Mouse (Mus musculus): Measurements from ENCODE around the gene Usp6nl.

Gene Usp6nl

DNA sequence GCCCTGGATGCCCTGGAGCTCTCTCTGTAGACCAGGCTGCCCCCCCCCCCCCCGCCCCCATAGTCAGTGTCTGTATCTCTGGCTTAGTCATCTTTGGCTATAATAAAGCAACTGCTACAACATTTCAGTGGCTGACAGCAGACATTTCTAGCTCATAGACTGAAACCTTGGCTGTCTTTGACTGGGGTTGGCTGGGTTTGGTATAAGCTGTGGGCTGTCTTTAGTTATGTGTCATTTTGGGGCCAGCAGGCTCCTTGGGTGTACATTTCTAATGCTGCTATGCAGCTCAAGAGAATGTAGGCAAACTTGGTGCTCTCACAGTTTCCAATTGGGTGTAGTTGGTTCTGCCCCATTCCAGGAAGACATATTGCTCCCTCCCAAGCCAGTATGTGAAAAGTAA is 11.1 kb downstream of the Usp6nl start:
- no peak for DNase-seq (ENCODE audit: low spot score in 2 of 2)

DNA sequence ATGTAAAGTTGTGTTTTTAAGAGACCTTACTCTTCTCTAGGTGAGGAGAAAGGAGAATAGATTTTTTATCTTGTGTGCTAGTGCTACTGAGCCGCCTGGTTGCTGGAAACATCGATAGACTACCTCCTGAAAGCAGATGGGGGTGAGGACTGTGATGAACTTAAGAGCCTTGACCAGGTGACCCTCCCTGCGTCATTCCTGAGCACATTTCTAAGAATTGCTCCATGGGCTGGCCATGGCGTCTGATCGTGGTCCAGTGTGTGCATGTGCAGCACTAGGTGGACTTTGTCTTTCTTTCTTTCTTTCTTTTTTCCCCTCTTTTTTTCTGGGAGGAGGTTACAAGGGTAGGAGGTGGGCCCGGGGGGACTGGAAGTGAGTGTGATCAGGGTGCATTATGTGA is 11.5 kb downstream of the Usp6nl start:
- DNase-seq (ENCODE audit: low spot score in 2 of 2), result no peak

DNA sequence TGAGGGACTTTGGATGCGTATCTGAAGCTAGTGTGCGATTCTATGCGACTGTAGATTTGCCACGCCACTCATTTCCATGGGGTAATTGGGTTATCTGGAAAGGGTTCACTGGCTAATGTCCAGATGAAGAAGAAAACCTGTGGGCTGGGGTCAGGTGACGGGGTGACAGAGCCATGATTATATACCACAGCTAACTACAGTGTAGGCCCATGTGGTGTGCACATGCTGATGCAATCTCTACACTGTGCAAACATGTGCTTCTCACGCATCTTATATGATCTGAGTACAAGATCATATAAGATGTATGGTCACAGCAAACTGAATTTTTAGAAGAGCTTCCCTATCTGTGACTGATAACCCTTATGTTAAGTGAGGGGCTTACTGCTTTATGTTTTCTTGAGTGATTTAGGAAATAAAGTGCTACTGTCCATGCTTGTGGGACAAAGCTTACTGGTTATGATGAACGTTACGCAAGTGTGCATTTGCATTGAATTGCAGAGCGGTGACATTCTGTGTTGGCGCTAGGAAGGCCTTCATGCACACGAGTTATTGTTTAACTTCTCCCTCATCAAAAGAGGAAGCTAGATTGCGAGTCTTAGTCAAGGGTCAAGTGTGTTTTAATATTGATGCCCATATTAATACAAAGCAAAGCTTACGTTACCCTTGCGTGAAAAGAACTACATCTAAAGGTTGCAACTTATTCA is 12.7 kb downstream of the Usp6nl start:
- DNase-seq (ENCODE audit: low spot score in 2 of 2), result no peak

DNA sequence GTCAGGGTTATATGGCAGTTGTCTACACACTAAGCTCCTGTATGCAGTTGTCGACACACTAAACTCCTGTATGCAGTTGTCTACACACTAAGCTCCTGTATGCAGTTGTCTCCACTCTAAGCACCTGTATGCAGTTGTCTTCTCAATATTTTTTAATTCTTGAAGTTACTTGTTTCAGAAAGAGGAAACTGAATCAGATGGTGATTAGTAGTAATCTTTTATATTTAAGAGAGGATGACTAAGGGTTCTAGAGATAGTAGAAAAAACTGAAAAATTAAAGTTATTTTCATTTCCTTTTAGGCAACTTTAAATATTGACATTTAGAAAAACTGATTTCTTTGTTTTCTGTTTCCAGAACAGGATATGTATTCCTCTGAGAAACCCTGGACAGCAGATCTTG is 13.5 kb downstream of the Usp6nl start:
- DNase-seq (ENCODE audit: low spot score in 2 of 2), result no peak

DNA sequence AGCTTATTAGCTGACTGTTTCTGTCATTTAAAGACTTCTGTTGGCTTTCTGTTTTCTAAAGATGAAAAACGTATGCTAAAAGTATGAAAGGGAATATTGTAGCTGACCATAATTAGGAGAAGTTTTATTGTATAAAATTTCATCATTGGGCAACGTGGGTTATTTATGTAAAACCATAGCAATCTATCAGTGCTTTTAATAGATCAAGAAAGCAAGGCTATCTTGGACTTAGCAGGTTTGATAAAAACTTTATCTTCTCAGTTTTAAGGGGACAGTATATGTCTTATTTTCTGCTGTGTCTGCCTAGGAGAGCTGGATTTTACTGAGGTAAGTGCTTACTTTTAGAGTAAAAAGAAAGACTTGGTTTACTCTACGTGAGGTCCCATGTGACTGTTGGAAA is 14.2 kb downstream of the Usp6nl start:
- no peak for DNase-seq (ENCODE audit: low spot score in 2 of 2)

DNA sequence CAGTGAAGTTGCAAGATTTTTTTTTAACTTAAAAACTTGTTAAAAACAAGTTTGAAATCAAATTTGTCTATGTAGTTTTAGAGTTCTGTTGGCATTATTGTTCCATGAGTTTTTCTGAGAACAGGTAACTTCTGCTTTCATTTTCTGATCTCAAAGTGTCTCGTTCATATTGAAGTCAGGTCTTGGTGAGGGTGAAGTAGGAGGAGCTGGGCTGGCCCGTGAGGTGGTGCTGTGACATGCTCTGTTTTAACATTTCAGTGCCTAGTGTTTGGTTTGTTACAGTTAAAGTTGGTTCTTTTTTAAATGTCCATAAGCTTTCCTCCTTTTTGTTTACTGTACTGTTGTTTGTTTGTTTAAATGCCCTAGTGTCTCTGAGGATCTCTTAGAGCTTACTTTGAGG is 15.0 kb downstream of the Usp6nl start:
- DNase-seq (ENCODE audit: low spot score in 2 of 2), result no peak

DNA sequence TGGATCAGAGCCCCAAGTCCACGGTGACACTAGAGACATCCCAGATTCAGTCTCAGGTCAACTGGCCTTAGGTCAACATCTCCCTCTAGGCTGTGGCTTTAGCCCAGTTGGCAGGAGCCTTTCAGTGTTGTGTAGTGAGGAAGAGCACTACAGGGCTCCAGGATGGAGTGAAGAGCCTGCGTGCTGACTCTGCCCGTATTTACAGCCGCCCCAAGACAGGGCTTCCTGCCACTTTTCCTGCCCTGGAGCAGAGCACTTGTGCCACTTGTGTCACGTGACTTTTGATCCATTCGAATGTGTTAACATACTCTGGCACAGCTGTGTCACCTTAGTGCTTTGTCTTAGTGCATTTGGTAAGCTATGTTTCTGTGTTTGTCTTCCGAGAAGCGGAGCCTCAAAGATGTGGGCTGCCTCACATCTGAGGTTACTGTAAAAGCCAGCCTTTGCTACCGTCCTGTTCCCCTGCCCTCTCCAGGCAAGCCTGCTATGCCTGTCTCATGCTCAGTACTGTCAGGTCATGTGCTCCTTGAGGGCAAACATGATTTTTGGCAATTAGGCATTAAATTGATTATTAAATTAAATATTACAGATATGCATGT is 15.7 kb downstream of the Usp6nl start:
- DNase-seq (ENCODE audit: low spot score in 2 of 2), result peak; percentile 13 to 18

DNA sequence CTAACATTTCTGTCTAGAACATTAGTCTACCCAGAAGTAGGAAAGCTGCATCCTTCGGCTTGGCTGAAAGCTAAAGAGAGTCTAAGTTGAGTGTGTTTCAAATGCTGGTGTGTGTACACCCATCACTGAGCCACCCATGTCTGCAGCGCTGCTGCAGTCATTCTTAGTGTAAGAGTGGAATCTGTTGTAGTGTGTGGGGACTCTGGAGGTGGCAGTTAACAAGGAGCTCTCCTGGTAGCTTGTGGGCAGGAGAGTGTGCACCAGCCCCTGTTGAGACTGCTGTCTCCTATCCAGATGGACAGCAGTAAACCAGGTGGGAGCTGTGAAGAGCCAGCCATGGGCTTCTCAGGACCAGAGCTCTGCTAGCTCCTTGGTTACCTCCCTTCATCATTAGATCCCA is 18.0 kb downstream of the Usp6nl start:
- no peak for DNase-seq (ENCODE audit: low spot score in 2 of 2)

DNA sequence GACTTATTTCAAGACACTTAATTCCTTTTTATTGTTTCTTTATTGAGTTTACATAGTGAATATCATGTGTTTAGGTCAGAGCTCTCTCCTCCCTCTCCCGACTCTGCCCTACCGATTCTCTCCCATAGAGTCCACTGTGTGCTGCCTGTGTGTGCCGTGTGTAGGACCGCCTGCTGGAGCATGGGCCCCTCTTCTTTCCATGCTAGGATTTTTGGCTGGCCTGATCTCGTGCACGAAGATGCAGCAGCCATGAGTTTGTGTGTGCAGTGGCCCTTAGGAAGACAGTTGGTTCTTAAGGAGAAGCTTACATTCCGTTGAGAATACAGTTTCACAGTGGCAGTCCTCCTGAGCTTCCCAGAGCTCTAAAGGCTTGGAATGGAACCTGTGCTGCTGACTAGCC is 19.0 kb downstream of the Usp6nl start:
- no peak for DNase-seq (ENCODE audit: low spot score in 2 of 2)

DNA sequence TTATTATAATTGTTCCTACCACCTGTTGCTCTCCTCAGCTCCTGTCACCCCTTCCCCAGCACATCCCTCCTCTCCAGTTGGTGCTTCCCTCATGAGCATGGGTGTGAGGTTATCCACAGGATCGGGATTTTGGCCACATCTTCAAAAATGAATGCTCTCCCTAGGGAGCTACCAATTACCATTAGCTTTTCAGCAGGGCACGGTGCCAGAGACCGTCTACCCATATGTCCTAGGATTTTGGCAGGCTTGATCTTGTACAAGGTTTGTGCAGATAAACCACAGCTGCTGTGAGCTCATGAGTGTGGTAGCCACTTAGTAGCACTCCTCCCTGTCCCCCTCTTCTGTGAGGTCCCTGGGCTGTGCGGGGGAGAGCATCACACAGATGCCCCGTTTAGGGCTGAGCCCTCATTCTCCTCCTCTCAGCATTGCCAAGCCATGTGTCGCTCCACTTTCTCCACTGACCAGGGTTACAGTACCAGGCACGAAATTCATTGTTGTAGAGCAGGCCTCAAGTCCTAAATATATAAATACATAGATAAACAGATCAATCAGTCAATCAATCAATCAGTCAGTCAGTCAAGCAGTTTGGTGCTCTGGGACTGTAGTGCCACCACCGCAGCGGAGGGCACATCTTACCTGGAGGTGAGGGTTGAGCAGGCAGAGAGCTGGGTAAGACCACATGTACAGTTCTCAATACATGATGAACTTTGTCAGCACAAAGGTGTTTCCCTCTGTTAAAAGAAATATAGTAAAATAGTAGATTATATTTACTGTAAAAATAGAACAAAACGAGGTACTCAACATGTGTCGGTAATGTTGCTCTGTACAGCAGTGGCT is 27.0 kb downstream of the Usp6nl start:
- DNase-seq (ENCODE audit: low spot score in 2 of 2), result no peak

DNA sequence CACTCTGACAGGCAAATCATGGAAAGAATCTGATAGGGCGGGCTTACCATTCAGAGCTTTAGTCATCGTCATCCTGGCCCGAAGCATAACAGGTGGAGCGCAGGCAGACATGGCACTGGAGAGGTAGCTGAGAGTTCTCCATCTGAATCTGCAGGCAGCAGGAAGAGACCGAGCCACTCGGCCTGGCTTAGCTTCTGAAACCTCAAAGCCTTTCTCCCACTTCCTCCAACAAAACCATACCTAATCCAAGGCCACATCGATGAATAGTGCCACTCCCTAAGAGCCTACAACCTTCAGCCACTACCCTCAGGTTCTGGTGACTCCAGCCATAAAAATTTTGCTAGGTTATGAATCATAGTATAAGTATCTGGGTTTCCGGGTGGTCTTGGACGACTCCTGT is 27.7 kb downstream of the Usp6nl start:
- DNase-seq (ENCODE audit: low spot score in 2 of 2), result no peak

DNA sequence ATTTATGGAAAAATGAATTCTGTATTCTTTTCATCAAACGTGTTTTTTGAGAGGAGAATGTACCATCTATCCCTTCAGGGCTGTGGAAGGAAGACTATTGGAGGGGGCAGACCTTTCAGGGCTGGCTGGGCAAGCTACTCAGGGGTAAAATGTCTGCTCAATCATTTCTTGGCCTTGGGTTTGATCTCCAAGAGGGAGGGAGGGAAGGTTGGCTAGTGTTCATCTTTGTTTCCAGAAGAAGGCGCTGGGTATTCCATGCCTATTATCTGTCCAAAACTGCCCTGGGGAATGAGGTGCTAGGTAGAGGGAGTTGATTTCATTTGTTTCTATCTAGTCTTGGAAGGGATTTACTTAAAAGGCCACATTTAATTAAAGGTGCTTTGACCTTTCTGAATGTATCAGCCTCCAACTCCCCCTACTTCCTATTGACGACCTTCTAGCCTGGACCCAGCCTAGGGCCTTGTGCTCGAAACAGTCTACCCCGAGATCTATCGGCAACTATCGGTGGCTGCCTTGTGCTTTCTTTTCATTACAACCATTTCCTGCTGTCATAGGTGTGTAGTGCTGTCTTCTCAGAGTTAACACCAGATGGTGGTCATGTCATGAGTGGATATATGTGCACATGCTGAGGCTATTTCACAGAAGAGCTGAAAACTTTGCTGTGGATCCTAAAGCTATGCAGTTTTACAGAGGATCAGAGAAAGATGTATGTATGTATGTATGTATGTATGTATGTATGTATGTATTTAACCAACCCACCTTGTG is 28.6 kb downstream of the Usp6nl start:
- DNase-seq (ENCODE audit: low spot score in 2 of 2), result no peak

DNA sequence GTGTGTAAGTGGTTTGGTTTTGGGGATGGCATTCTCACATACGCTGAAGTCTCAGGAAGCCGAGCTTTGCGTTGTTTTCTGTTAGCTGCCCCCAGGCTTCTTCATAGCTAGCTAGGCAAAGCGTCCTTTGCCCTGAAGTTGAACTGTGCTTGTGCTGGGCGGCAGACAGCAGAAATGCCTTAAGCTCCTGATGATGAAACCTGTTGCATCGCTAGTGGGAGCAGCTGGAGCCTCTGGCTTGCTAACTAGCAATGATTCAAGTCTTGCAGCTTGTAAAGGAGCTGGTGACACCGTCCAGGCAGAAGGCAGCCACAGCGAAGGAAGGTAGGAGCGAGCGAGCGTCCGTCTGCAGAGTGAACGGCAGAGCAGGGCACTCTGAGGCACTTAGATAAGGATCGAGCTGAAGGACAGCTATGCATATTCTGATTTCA is 30.1 kb downstream of the Usp6nl start:
- DNase-seq (ENCODE audit: low spot score in 2 of 2), result no peak

DNA sequence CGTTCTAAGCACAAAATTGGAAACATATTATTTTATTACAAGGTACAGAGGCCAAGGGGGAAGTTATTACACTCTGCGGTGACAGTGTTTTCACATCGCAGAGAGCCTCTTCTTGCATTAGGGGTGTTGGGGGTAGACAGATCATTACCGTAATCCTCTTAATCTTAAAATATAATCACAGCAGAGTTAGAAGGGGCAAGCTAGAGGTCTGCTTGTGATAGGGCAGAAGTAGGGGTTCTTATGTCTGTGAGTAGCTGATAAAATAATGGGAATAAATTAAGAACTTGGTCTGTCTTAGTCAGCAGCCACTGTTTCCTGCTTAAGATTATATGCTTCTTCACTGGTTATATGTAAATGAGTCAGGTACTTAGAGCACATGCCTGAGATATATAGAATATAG is 30.6 kb downstream of the Usp6nl start:
- no peak for DNase-seq (ENCODE audit: low spot score in 2 of 2)

DNA sequence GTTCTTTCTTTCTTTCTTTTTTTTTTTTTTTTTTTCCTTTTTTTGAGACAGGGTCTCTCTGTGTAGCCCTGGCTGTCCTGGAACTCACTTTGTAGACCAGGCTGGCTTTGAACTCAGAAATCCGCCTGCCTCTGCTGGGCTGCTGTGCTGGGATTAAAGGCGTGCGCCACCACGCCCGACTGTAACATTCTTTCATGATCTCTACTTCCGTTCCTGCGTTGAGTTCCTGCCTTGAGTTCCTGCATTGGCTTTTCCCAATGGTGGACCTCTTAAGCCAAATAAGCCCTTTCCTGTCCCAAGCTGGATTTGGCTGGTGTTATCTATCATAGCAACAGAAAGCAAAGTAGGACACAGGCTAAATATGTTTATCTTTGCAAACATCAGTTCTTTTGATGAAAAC is 34.8 kb downstream of the Usp6nl start:
- DNase-seq (ENCODE audit: low spot score in 2 of 2), result no peak

DNA sequence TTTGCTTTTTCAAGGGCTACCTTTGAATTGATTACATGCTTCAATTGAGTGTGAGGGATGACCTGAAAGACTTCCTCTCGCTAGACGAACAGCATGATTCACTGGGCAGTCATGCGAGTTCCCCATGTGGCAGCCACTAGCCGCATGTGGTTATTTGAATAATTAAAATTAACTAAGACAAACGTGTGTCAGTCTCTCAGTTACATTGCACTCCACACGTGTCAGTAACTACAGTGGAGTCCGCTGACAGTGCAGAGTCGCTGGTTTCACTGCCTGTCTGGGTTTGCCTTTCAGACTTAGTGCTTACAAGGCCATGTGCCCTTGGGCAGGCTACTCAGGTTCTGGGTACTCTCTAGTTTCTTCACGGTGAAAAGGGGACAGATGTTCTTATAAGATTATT is 37.2 kb downstream of the Usp6nl start:
- DNase-seq (ENCODE audit: low spot score in 2 of 2), result no peak

DNA sequence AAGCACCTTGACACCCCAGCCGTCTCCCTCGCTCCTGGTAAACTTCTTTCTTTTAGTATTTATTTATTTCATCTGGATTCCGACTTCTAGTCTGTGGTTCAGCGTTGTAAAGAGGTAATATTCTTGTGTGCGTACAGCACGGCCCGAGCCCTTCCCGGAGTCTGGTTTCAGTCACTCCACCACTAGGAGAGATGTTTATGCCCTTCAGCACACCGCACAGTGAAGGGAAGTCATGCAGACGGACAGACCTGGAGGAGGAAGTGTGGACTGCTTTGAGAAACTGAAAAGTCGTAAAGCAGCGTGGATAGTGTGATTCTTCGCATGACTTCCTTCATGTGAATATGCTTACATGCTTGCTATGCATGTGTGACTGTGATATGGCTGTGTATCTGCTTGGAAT is 40.7 kb downstream of the Usp6nl start:
- DNase-seq (ENCODE audit: low spot score in 2 of 2), result peak in 1 of 2 experiments; percentile 25

DNA sequence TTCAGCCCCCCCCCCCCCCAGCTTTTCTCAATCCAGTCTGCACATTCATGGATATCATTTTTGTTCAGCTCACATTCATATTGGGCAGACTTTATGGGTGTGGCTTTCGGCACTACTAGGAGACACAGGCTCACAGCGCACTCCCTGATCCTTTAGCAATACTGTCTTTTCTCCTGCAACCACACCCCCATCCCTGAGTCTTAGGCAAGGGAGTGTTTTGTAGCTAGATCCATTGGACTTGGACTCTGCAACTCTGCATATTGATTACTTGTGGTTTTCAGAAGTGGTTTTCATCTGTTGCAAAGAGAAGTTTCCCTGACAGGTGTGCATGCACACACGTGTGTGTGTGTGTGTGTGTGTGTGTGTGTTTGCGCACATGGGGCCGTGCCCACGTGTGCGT is 41.5 kb downstream of the Usp6nl start:
- DNase-seq (ENCODE audit: low spot score in 2 of 2), result no peak

DNA sequence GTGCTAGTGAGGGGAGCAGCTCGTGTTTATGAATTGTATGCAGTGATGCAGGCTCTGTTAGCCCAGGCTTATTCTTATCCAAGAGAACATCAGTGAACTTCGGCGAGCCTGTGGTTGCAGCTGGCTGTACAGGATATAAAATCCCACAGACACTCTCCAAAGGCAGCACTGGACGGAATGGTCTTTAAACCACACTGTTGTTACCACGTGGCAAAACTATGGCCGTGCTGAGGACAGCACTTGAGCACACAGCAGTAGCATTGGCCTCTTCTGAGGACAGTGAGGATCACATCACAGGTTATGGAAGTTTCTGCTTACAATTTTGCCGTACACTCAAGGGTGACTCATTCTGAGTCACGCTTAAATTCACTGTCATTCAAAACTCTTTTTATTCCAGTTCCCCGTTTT is 44.1 kb downstream of the Usp6nl start:
- DNase-seq (ENCODE audit: low spot score in 2 of 2), result no peak

DNA sequence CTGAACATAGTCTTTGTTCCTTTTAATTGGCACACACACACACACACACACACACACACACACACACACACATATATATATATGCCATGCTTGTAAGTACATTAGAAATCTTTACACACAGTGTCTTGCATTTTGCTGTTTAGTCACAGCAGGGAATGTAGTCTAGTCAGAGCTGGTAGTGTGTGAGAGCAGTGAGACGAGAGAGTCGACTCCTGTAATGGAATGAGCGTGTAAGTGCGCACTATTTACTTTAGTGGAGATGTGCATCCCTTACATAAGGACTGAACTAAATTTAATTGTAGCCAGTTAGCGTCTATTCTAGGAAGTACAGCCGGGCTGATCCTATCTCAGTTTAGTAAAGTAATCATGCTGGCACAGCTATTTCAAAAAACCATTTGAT is 44.5 kb downstream of the Usp6nl start:
- no peak for DNase-seq (ENCODE audit: low spot score in 2 of 2)

DNA sequence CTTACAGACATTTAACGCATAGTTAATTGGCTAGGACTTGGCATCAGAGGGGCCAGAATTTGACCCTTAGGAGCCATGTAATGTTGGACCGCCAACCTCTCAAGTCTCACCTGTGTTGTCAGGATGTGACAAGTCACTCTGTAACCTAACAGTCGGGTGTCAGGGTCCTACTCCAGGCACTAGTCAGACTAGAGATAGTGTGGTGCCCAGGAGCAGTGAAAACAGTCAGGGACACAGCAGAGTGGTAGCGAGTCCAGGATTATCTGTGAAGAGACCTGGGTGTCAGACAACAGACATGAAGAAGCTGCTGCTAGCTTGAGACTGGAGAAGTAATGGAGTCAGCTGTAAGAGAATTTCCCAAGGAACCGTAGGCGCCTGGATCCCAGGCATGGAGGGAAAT is 45.0 kb downstream of the Usp6nl start:
- no peak for DNase-seq (ENCODE audit: low spot score in 2 of 2)

DNA sequence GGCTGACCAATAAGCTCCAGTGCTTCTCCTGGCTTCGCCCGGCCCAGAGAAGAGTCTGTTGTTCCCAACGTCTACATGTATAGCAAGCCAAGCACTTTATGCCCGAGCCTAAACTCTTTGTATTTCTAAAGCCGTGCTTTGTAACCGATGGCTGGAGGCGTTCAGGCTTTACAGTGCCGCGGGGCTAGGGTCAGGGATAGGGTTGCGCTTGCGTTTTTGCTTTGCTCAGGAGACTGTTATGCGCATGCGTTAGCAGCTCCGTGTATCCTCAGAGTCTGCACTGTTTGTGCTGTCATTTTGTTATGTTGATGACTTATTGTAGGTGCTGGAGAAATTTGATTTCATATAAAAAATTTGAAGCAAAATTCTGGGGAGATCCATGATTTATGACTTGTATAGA is 51.7 kb downstream of the Usp6nl start:
- no peak for DNase-seq (ENCODE audit: low spot score in 2 of 2)

All from thymus, postnatal 10 days (tissue).